ENCODE assay signal across 38 mouse cellular contexts in genomic region chr15:82401516-82401915, GRCm38 (mm10). TPM values are rescaled to one million over a fixed set of nuclear protein-coding genes. Genes with fewer than 3 reads are reported as not detected.
"Had no signal": no experiment of that assay in that cellular context is flagged by ENCODE, and none has a peak within 500 bp of the region (broad histone marks: within the 10 kb centered on the region; RNA-seq: fewer than 3 reads in every experiment).

No protein-coding gene starts in this region.

- H3K4me1 ChIP-seq: heart, embryonic 13.5 days; heart, embryonic 15.5 days; hindbrain, embryonic 12.5 days; intestine, embryonic 15.5 days; limb, embryonic 13.5 days; limb, embryonic 15.5 days; liver, embryonic 13.5 days; liver, embryonic 15.5 days had no signal

- DNase-seq: gastrocnemius, adult 2 months; gastrocnemius, postnatal 10 days; gastrocnemius, postnatal 25 days; heart, adult 2 months; heart, postnatal 4 days; kidney, adult 18-20 months; kidney, adult 8-10 months; kidney, postnatal 10 days; kidney, postnatal 25 days; kidney, postnatal 4 days; left cerebral cortex, postnatal 4 days; liver, embryonic 13.5 days; lung, adult 18-20 months had no signal

- H3K36me3 ChIP-seq: heart, embryonic 13.5 days; heart, embryonic 15.5 days; hindbrain, embryonic 10.5 days; hindbrain, embryonic 12.5 days; intestine, embryonic 15.5 days; limb, embryonic 13.5 days; limb, embryonic 15.5 days; liver, embryonic 13.5 days; liver, embryonic 15.5 days had no signal

- H3K27me3 ChIP-seq: heart, embryonic 13.5 days; heart, embryonic 15.5 days; hindbrain, embryonic 12.5 days; intestine, embryonic 15.5 days; limb, embryonic 13.5 days; limb, embryonic 15.5 days; liver, embryonic 13.5 days; liver, embryonic 15.5 days had no signal

- ATAC-seq: hindbrain, embryonic 16.5 days; inflammation-experienced regulatory T-cells, adult 6 months; intestine, embryonic 15.5 days; intestine, postnatal 0 days had no signal

- H3K9ac ChIP-seq: heart, embryonic 13.5 days; heart, embryonic 15.5 days; hindbrain, embryonic 12.5 days; hindbrain, embryonic 14.5 days; intestine, embryonic 15.5 days; limb, embryonic 13.5 days; limb, embryonic 15.5 days; liver, embryonic 13.5 days; liver, embryonic 15.5 days had no signal

- H3K4me3 ChIP-seq: gastrocnemius, adult 2 months; heart, adult 2 months; heart, embryonic 13.5 days; heart, embryonic 15.5 days; hindbrain, embryonic 10.5 days; hindbrain, embryonic 12.5 days; intestine, embryonic 15.5 days; layer of hippocampus, adult 2 months; limb, embryonic 13.5 days; limb, embryonic 15.5 days; liver, embryonic 13.5 days; liver, embryonic 15.5 days had no signal

- H3K4me2 ChIP-seq: heart, embryonic 13.5 days; heart, embryonic 15.5 days; hindbrain, embryonic 12.5 days; hindbrain, embryonic 14.5 days; intestine, embryonic 15.5 days; limb, embryonic 13.5 days; limb, embryonic 15.5 days; liver, embryonic 11.5 days; liver, embryonic 13.5 days; liver, embryonic 15.5 days had no signal

- H3K9me3 ChIP-seq: heart, embryonic 13.5 days; heart, embryonic 15.5 days; hindbrain, embryonic 10.5 days; hindbrain, embryonic 12.5 days; intestine, embryonic 15.5 days; limb, embryonic 13.5 days; limb, embryonic 15.5 days; liver, embryonic 13.5 days; liver, embryonic 15.5 days had no signal

- H3K27ac ChIP-seq: gastrocnemius, adult 2 months; heart, adult 2 months; heart, embryonic 13.5 days; heart, embryonic 15.5 days; hindbrain, embryonic 10.5 days; hindbrain, embryonic 12.5 days; hindbrain, embryonic 14.5 days; intestine, embryonic 15.5 days; layer of hippocampus, adult 2 months; limb, embryonic 13.5 days; limb, embryonic 15.5 days; liver, embryonic 13.5 days; liver, embryonic 15.5 days had no signal

RNA-seq across cellular contexts. Expression of gene Cyp2d10, which starts 5.5 kb away (rescaled TPM):
- total RNA-seq: gastrocnemius, adult 2 months; gastrocnemius, postnatal 25 days; granulocyte monocyte progenitor cell, adult 5-6 weeks; heart, postnatal 25 days; heart, postnatal 4 days; layer of hippocampus, postnatal 25 days; left cerebral cortex, postnatal 10 days; left cerebral cortex, postnatal 25 days; left cerebral cortex, postnatal 4 days had no signal
- polyA plus RNA-seq: heart, embryonic 15.5 days; heart, postnatal 0 days; hindbrain, embryonic 10.5 days; hindbrain, embryonic 12.5 days; hindbrain, embryonic 14.5 days; hindbrain, embryonic 16.5 days; inflammation-experienced regulatory T-cells, adult 6 months; kidney, embryonic 14.5 days; limb, embryonic 11.5 days; limb, embryonic 13.5 days; limb, embryonic 15.5 days had no signal

RNA-seq across cellular contexts. Expression of gene Cyp2d11, which starts 7.7 kb away (rescaled TPM):
- total RNA-seq: gastrocnemius, adult 2 months; gastrocnemius, postnatal 10 days; granulocyte monocyte progenitor cell, adult 5-6 weeks; layer of hippocampus, postnatal 10 days; left cerebral cortex, postnatal 10 days; left cerebral cortex, postnatal 4 days had no signal
- polyA plus RNA-seq: heart, adult 2 months; heart, embryonic 13.5 days; heart, embryonic 15.5 days; heart, postnatal 0 days; hindbrain, embryonic 10.5 days; hindbrain, embryonic 12.5 days; hindbrain, embryonic 14.5 days; hindbrain, embryonic 16.5 days; inflammation-experienced regulatory T-cells, adult 6 months; intestine, embryonic 15.5 days; intestine, postnatal 0 days; kidney, embryonic 14.5 days; kidney, embryonic 16.5 days; limb, embryonic 11.5 days; limb, embryonic 13.5 days; limb, embryonic 15.5 days; liver, embryonic 11.5 days; liver, embryonic 13.5 days; liver, embryonic 15.5 days had no signal

RNA-seq across cellular contexts. Expression of gene Cyp2d9, which starts 31.7 kb away (rescaled TPM):
- total RNA-seq: gastrocnemius, adult 2 months; gastrocnemius, postnatal 25 days; granulocyte monocyte progenitor cell, adult 5-6 weeks; heart, adult 2 months; heart, postnatal 25 days; layer of hippocampus, adult 2 months; layer of hippocampus, postnatal 10 days; left cerebral cortex, adult 8-10 months; left cerebral cortex, postnatal 10 days; left cerebral cortex, postnatal 25 days; left cerebral cortex, postnatal 4 days had no signal
- polyA plus RNA-seq: heart, embryonic 13.5 days; heart, embryonic 15.5 days; heart, postnatal 0 days; hindbrain, embryonic 10.5 days; hindbrain, embryonic 12.5 days; hindbrain, embryonic 14.5 days; hindbrain, embryonic 16.5 days; inflammation-experienced regulatory T-cells, adult 6 months; intestine, postnatal 0 days; limb, embryonic 11.5 days; limb, embryonic 13.5 days had no signal
